Mouse (Mus musculus) thymus, adult 2 months (tissue): ENCODE measurements around the gene Cyp4f13.

Experiments used
- CTCF ChIP-seq: fragments of 200-500 bp; IDR thresholded peaks from 2 replicates; pipeline ENCODE4 v1.5.1; 2012; ENCODE audit warnings: mild to moderate bottlenecking, control low read depth, low read length, moderate library complexity, borderline replicate concordance; ENCODE audit not compliant: control insufficient read depth, poor library complexity, insufficient read depth; ENCODE audit errors: extremely low read depth
- POLR2A ChIP-seq: fragments of 200-500 bp; IDR thresholded peaks from 2 replicates; pipeline ENCODE4 v1.6.1; 2012; ENCODE audit warnings: mild to moderate bottlenecking, low read length, control low read depth, moderate library complexity; ENCODE audit not compliant: control insufficient read depth, poor library complexity, insufficient read depth; ENCODE audit errors: extremely low read depth

DNA sequence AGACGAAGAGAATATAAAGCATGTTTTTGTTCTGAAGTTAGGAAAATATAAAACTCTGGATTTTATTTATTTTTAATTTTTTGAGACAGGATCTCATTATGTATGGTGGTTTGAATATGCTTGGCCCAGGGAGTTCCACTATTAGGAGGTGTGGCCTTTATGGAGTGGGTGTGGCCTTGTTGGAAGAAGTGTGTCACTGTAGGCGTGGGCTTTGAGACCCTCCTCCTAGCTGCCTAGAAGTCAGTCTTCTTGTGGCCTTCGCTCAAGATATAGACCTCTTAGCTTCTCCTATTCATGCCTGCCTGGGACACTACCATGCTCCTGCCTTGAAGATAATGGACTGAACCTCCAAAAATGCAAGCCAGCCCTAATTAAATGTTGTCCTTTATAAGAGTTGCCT lies 2.9 kb upstream of the Cyp4f13 start:
- TF ChIP-seq POLR2A, result no peak
- TF ChIP-seq CTCF, result no peak
